Mouse (Mus musculus): Measurements from ENCODE around the gene Rsph14. TPM values are rescaled to one million over a fixed set of nuclear protein-coding genes. Genes with fewer than 3 reads are reported as not detected.

The Rsph14 gene
- polyA plus RNA-seq, 1 experiment = not detected

GRCm38 (mm10) chr10:74939300-74939699 lies 93.1 kb downstream of the Rsph14 start:
- no peak overlapping the region for H3K4me3 ChIP-seq (ENCODE audit: insufficient read depth, low read depth, low read length)
- H3K4me1 ChIP-seq (ENCODE audit: control insufficient read depth, insufficient read depth, insufficient read length, low read length) = no peaks in the 10 kb centered on the region
- H3K27ac ChIP-seq (replicated peaks; ENCODE audit: low read depth, low read length) = no peak overlapping the region

- H3K4me1 ChIP-seq (ENCODE audit: control insufficient read depth, insufficient read depth, insufficient read length, low read length) = no peaks in the 10 kb centered on the region
- H3K4me3 ChIP-seq (ENCODE audit: insufficient read depth, low read depth, low read length) = no peak overlapping the region
- H3K27ac ChIP-seq (replicated peaks; ENCODE audit: low read depth, low read length) = no peak overlapping the region
Observed at GRCm38 (mm10) chr10:74938410-74938809, 94.0 kb downstream of the Rsph14 start.

GRCm38 (mm10) chr10:74937003-74937790 lies 95.2 kb downstream of the Rsph14 start:
- H3K27ac ChIP-seq (replicated peaks; ENCODE audit: low read depth, low read length) = no peak overlapping the region
- no peak overlapping the region for H3K4me3 ChIP-seq (ENCODE audit: insufficient read depth, low read depth, low read length)
- H3K4me1 ChIP-seq (ENCODE audit: control insufficient read depth, insufficient read depth, insufficient read length, low read length) = no peaks in the 10 kb centered on the region

- Histone ChIP-seq H3K27ac (replicated peaks; ENCODE audit: low read depth, low read length) (no peak overlapping the region), H3K4me1 (ENCODE audit: control insufficient read depth, insufficient read depth, insufficient read length, low read length) (no peaks in the 10 kb centered on the region), H3K4me3 (ENCODE audit: insufficient read depth, low read depth, low read length) (no peak overlapping the region)
Observed at GRCm38 (mm10) chr10:74935016-74935415, 97.4 kb downstream of the Rsph14 start.

GRCm38 (mm10) chr10:74934521-74934920 lies 97.9 kb downstream of the Rsph14 start:
- Histone ChIP-seq H3K4me1 (ENCODE audit: control insufficient read depth, insufficient read depth, insufficient read length, low read length) (no peaks in the 10 kb centered on the region), H3K27ac (replicated peaks; ENCODE audit: low read depth, low read length) (no peak overlapping the region), H3K4me3 (ENCODE audit: insufficient read depth, low read depth, low read length) (no peak overlapping the region)

- Histone ChIP-seq H3K27ac (replicated peaks; ENCODE audit: low read depth, low read length) (no peak overlapping the region), H3K4me1 (ENCODE audit: control insufficient read depth, insufficient read depth, insufficient read length, low read length) (no peaks in the 10 kb centered on the region)
Observed at GRCm38 (mm10) chr10:74933548-74934190, 98.7 kb downstream of the Rsph14 start.

GRCm38 (mm10) chr10:74932487-74932886 lies 99.9 kb downstream of the Rsph14 start:
- Histone ChIP-seq H3K27ac (replicated peaks; ENCODE audit: low read depth, low read length) (no peak overlapping the region), H3K4me3 (ENCODE audit: insufficient read depth, low read depth, low read length) (no peak overlapping the region)

More at GRCm38 (mm10) chr10:74933548-74934190, 98.7 kb downstream of the Rsph14 start:
- no peak overlapping the region for H3K4me3 ChIP-seq (ENCODE audit: insufficient read depth, low read depth, low read length)

GRCm38 (mm10) chr10:74931631-74932030 lies 100.8 kb downstream of the Rsph14 start:
- no peaks in the 10 kb centered on the region for H3K4me1 ChIP-seq (ENCODE audit: control insufficient read depth, insufficient read depth, insufficient read length, low read length)
- H3K27ac ChIP-seq (replicated peaks; ENCODE audit: low read depth, low read length) = no peak overlapping the region
- no peak overlapping the region for H3K4me3 ChIP-seq (ENCODE audit: insufficient read depth, low read depth, low read length)

More at GRCm38 (mm10) chr10:74932487-74932886, 99.9 kb downstream of the Rsph14 start:
- no peaks in the 10 kb centered on the region for H3K4me1 ChIP-seq (ENCODE audit: control insufficient read depth, insufficient read depth, insufficient read length, low read length)

GRCm38 (mm10) chr10:74930541-74930940 lies 101.8 kb downstream of the Rsph14 start:
- Histone ChIP-seq H3K27ac (replicated peaks; ENCODE audit: low read depth, low read length) (no peak overlapping the region), H3K4me3 (ENCODE audit: insufficient read depth, low read depth, low read length) (no peak overlapping the region), H3K4me1 (ENCODE audit: control insufficient read depth, insufficient read depth, insufficient read length, low read length) (no peaks in the 10 kb centered on the region)

GRCm38 (mm10) chr10:74929578-74929977 lies 102.8 kb downstream of the Rsph14 start:
- H3K4me3 ChIP-seq (ENCODE audit: insufficient read depth, low read depth, low read length) = no peak overlapping the region
- no peak overlapping the region for H3K27ac ChIP-seq (replicated peaks; ENCODE audit: low read depth, low read length)
- no peaks in the 10 kb centered on the region for H3K4me1 ChIP-seq (ENCODE audit: control insufficient read depth, insufficient read depth, insufficient read length, low read length)

GRCm38 (mm10) chr10:74928276-74928675 lies 104.1 kb downstream of the Rsph14 start:
- Histone ChIP-seq H3K27ac (replicated peaks; ENCODE audit: low read depth, low read length) (no peak overlapping the region), H3K4me3 (ENCODE audit: insufficient read depth, low read depth, low read length) (no peak overlapping the region), H3K4me1 (ENCODE audit: control insufficient read depth, insufficient read depth, insufficient read length, low read length) (no peaks in the 10 kb centered on the region)

GRCm38 (mm10) chr10:74925324-74925723 lies 107.1 kb downstream of the Rsph14 start:
- Histone ChIP-seq H3K4me1 (ENCODE audit: control insufficient read depth, insufficient read depth, insufficient read length, low read length) (no peaks in the 10 kb centered on the region), H3K27ac (replicated peaks; ENCODE audit: low read depth, low read length) (no peak overlapping the region), H3K4me3 (ENCODE audit: insufficient read depth, low read depth, low read length) (no peak overlapping the region)

GRCm38 (mm10) chr10:74924274-74924673 lies 108.1 kb downstream of the Rsph14 start:
- H3K27ac ChIP-seq (replicated peaks; ENCODE audit: low read depth, low read length) = no peak overlapping the region
- no peak overlapping the region for H3K4me3 ChIP-seq (ENCODE audit: insufficient read depth, low read depth, low read length)
- no peaks in the 10 kb centered on the region for H3K4me1 ChIP-seq (ENCODE audit: control insufficient read depth, insufficient read depth, insufficient read length, low read length)

- no peaks in the 10 kb centered on the region for H3K4me1 ChIP-seq (ENCODE audit: control insufficient read depth, insufficient read depth, insufficient read length, low read length)
- H3K27ac ChIP-seq (replicated peaks; ENCODE audit: low read depth, low read length) = no peak overlapping the region
- no peak overlapping the region for H3K4me3 ChIP-seq (ENCODE audit: insufficient read depth, low read depth, low read length)
Observed at GRCm38 (mm10) chr10:74922763-74923162, 109.6 kb downstream of the Rsph14 start.

GRCm38 (mm10) chr10:74921614-74922013 lies 110.8 kb downstream of the Rsph14 start:
- no peaks in the 10 kb centered on the region for H3K4me1 ChIP-seq (ENCODE audit: control insufficient read depth, insufficient read depth, insufficient read length, low read length)
- H3K27ac ChIP-seq (replicated peaks; ENCODE audit: low read depth, low read length) = no peak overlapping the region
- H3K4me3 ChIP-seq (ENCODE audit: insufficient read depth, low read depth, low read length) = no peak overlapping the region
